Mouse (Mus musculus): Measurements from ENCODE around the gene Gm9857.

- TF ChIP-seq POLR2A (IDR thresholded peaks at IDR 0.05; ENCODE audit: insufficient read depth, low read depth, low read length) = no peak
- TF ChIP-seq CTCF (IDR thresholded peaks at IDR 0.05) = peak; percentile 49
- TF ChIP-seq EP300 (IDR thresholded peaks at IDR 0.05; ENCODE audit: insufficient read depth, low read depth, low read length) = no peak
Observed at GRCm38 (mm10) chr3:108911081-108911547, 29.1 kb downstream of the Gm9857 start.

Data from heart, adult 2 months (tissue).